ENCODE assay signal across 8 mouse cellular contexts in genomic region chr12:117153671-117154355, GRCm38 (mm10).
DNase-seq lines count a peak whose midpoint lies in the region; ATAC-seq lines count a peak whose summit lies in the region.

No protein-coding gene starts in this region.

- under 1% methylated on average over 61 of the region's 73 CpGs for WGBS in heart, embryonic 16.5 days
- WGBS in stomach, embryonic 15.5 days = 0% methylated on average over 69 of the region's 73 CpGs

- ATAC-seq in heart, embryonic 16.5 days (replicated peaks; ENCODE audit: extremely low read depth, insufficient read depth, low FRiP score) = peak; percentile 62
- ATAC-seq in megakaryocyte progenitor cell, adult 5-6 weeks (replicated peaks; ENCODE audit: poor library complexity) = peak; percentile 32
- ATAC-seq in stomach, embryonic 15.5 days (ENCODE audit: insufficient read depth, low FRiP score, low read depth) = peak; percentile 71; the same call in 1 of the 2 replicates

- H3K9ac ChIP-seq in heart, embryonic 16.5 days (ENCODE audit: low read length) = peak overlapping the region; percentile 61
- H3K9ac ChIP-seq in stomach, embryonic 15.5 days = no peak overlapping the region

- H3K4me2 ChIP-seq in heart, embryonic 16.5 days (ENCODE audit: low read depth, low read length) = peak overlapping the region; percentile 90
- H3K4me2 ChIP-seq in stomach, embryonic 15.5 days = peak overlapping the region; percentile 85

- H3K36me3 ChIP-seq in heart, embryonic 16.5 days (ENCODE audit: control insufficient read depth, insufficient read depth) = no peaks in the 10 kb centered on the region
- no peaks in the 10 kb centered on the region for H3K36me3 ChIP-seq in stomach, embryonic 15.5 days

- no peaks in the 10 kb centered on the region for H3K9me3 ChIP-seq in heart, embryonic 16.5 days (replicated peaks; ENCODE audit: control insufficient read depth, low read length)
- H3K9me3 ChIP-seq in stomach, embryonic 15.5 days = no peaks in the 10 kb centered on the region

- H3K4me3 ChIP-seq in heart, embryonic 16.5 days (ENCODE audit: low read length) = peak overlapping the region; percentile 66
- peak overlapping the region; percentile 53 for H3K4me3 ChIP-seq in stomach, embryonic 15.5 days (replicated peaks)

- peaks cover 88% of the 10 kb centered on the region for H3K27me3 ChIP-seq in heart, embryonic 16.5 days (ENCODE audit: control insufficient read depth, insufficient read depth, low read length)
- H3K27me3 ChIP-seq in stomach, embryonic 15.5 days (replicated peaks) = peaks cover 79% of the 10 kb centered on the region

- intact Hi-C loops in left cerebral cortex, postnatal 25 days (cut with DNase I) = loop anchor here (5.0 to 10.0 kb wide), 2 partner anchors 97 to 201 kb away; no protein-coding TSS in a partner anchor

- H3K27ac ChIP-seq in heart, embryonic 16.5 days (ENCODE audit: low read length) = no peak overlapping the region
- no peak overlapping the region for H3K27ac ChIP-seq in stomach, embryonic 15.5 days

- peak; percentile 3 for DNase-seq in kidney, adult 9 months
- no peak for DNase-seq in kidney, adult 11 months
- peak; percentile 88 for DNase-seq in embryo, embryonic 11 days
- peak; percentile 68 to 73 for DNase-seq in left cerebral cortex, postnatal 25 days (ENCODE audit: low spot score in 2 of 2)
- DNase-seq in spleen, postnatal 10 days (ENCODE audit: low spot score in 2 of 2) = no peak

- peaks cover 15% of the 10 kb centered on the region for H3K4me1 ChIP-seq in heart, embryonic 16.5 days (ENCODE audit: control insufficient read depth, insufficient read depth, low read length)
- H3K4me1 ChIP-seq in stomach, embryonic 15.5 days = 0 out of 2 replicates have a peak, but pooled peaks cover 5% of the 10 kb centered on the region

Comparison
In these comparisons a context has a peak if more than half of its experiments do, and no peak if none do; other contexts are left out.
1. DNase-seq: peak in kidney, adult 9 months (single experiment), embryo, embryonic 11 days (single experiment) and left cerebral cortex, postnatal 25 days (2 of 2); none in kidney, adult 11 months (single experiment) and spleen, postnatal 10 days (0 of 2).
2. Peak in every context shown above with its lines, with median percentiles within 50 percentile points of each other: ATAC-seq.